Mouse (Mus musculus) embryonic facial prominence, embryonic 11.5 days (tissue): ENCODE results near the gene Spdye4a. TPM values are rescaled to one million over a fixed set of nuclear protein-coding genes. Genes with fewer than 3 reads are reported as not detected.

Experiments used
- ATAC-seq: fragments of 200-750 bp; cut with Nextera tagmentation; replicated peaks from 2 replicates; pipeline ENCODE4 v1.8.0; 2017; ENCODE audit warnings: low read depth; ENCODE audit not compliant: insufficient number of reproducible peaks, low FRiP score, low TSS enrichment
- DNase-seq: peaks from one replicate; pipeline ENCODE4 v3.0.0-alpha.2; 2015; ENCODE audit warnings: low spot score
- H3K27ac ChIP-seq: fragments of 300-500 bp; sonication (generic); replicated peaks from 2 replicates; pipeline ENCODE4 v1.5.1; 2014; ENCODE audit warnings: mild to moderate bottlenecking, low read depth, low read length, control low read depth
- H3K27me3 ChIP-seq: fragments of 300-500 bp; sonication (generic); 2 replicates; pipeline ENCODE4 v1.6.1; 2014; ENCODE audit warnings: mild to moderate bottlenecking, low read length, moderate library complexity, mixed read lengths; ENCODE audit not compliant: control insufficient read depth, insufficient read depth
- H3K36me3 ChIP-seq: fragments of 300-500 bp; sonication (generic); replicated peaks from 2 replicates; pipeline ENCODE4 v1.6.1; 2014; ENCODE audit warnings: low read depth, mild to moderate bottlenecking, low read length, moderate library complexity, mixed read lengths; ENCODE audit not compliant: control insufficient read depth, insufficient read depth
- H3K4me1 ChIP-seq: fragments of 300-500 bp; sonication (generic); 2 replicates; pipeline ENCODE4 v1.6.1; 2014; ENCODE audit warnings: low read length, mixed read lengths; ENCODE audit not compliant: control insufficient read depth, insufficient read depth
- H3K4me2 ChIP-seq: fragments of 300-500 bp; sonication (generic); 2 replicates; pipeline ENCODE4 v1.6.1; 2014; ENCODE audit warnings: low read depth, mild to moderate bottlenecking, control low read depth, low read length, moderate library complexity
- H3K4me3 ChIP-seq: fragments of 300-500 bp; sonication (generic); 2 replicates; pipeline ENCODE4 v1.5.1; 2014; ENCODE audit warnings: low read depth, low read length, control low read depth
- H3K9ac ChIP-seq: fragments of 300-500 bp; sonication (generic); replicated peaks from 2 replicates; pipeline ENCODE4 v1.6.1; 2014; ENCODE audit warnings: mild to moderate bottlenecking, control low read depth, low read length
- H3K9me3 ChIP-seq: fragments of 300-500 bp; sonication (generic); replicated peaks from 2 replicates; pipeline ENCODE4 v1.6.1; 2016; ENCODE audit warnings: mild to moderate bottlenecking, low read length, inconsistent platforms, mixed read lengths; ENCODE audit not compliant: control insufficient read depth
- WGBS: fragments of 180-500 bp; shearing (Covaris S2); extraction: QIAGEN DNeasy Blood & Tissue Kit; methylation state at CpG from one replicate; pipeline ENCODE4 v1.1.7; 2014; 5-methylcytosine and 5-hydroxymethylcytosine counted together
- polyA plus RNA-seq: library from polyadenylated mRNA; unstranded; fragments of >200 nt; fragmentation: Nextera tagmentation; extraction: Ambion mirVana; gene quantifications from 2 replicates; pipeline ENCODE4 v1.2.1, GENCODE M21; 2014

Spdye4a gene
- polyA plus RNA-seq, 1 experiment from 2014 or later, result not detected

DNA sequence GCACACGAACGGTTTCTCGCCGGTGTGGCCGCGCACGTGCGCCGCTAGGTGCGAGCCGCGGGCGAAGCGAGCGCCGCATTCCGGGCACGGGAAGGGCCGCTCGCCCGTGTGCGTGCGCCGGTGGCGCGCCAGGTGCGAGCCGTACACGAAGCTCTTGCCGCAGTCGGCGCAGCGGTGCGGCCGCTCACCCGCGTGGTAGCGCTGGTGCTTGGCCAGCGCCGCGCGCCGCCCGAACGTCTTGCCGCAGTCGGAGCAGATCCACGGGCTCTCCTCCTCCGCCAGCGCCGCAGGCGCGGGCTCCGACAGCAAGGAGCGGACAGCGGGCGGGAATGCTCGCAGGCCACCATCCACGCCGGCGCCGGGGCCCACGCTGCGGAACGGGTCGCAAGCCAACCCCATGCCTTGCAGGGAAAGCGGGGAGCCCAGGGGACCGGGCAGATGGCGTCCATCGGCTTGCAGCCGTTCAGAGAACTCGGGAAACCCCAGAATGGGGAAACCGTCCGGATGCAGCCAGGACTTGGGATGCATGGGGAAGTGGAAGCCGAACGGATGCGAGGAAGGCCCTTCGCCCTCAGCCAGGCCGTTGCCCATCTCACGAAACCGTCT is 27.3 kb upstream of the Spdye4a start:
- no peak for ATAC-seq

DNA sequence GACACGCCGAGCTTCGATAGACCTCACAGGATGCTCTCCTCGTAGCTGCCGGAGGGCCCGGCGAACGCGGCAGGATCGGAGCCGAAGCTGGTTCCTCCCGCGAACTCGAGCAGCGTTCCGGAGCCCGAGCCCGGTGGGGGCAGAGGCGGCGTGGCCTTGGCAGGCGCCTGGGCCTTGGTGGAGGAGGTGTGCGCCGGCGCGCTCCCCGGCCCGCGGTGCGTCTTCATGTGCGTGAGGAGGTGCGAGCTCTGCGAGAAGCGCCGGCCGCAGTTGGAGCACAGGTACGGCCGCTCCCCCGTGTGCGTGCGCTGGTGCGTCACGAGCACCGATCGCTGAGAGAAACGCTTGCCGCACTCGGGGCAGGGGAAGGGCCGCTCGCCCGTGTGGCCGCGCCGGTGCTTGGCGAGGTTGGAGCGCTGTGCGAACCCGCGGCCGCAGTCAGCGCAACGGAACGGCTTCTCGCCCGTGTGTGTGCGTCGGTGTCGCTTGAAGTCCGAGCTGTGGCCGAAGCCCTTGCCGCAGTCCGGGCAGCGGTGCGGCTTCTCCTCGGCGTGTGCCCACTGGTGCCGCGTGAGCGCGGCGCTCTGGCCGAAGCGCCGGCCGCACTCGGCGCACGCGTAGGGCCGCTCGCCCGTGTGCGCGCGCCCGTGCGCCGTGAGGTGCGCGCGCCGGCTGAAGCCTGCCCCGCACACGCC is 26.6 kb upstream of the Spdye4a start:
- ATAC-seq (no peak), DNase-seq (peak; percentile 29)
- Histone ChIP-seq H3K27me3 (peaks cover 68% of the 10 kb centered on the region), H3K4me3 (peak overlapping the region; percentile 38), H3K9me3 (no peaks in the 10 kb centered on the region), H3K9ac (peak overlapping the region; percentile 39), H3K4me2 (peak overlapping the region; percentile 89), H3K4me1 (peaks cover 5% of the 10 kb centered on the region; the same call in 1 of the 2 replicates), H3K27ac (no peak overlapping the region), H3K36me3 (no peaks in the 10 kb centered on the region)
- 3% methylated on average over 91 of the region's 103 CpGs for WGBS

More for the DNA sequence above, 27.3 kb upstream of the Spdye4a start:
- no peaks in the 10 kb centered on the region for H3K36me3 ChIP-seq
- no peak overlapping the region for H3K27ac ChIP-seq
- H3K4me3 ChIP-seq, result peak overlapping the region; percentile 38
- WGBS, result 3% methylated on average over 77 of the region's 81 CpGs
- H3K4me2 ChIP-seq, result peak overlapping the region; percentile 89
- peak; percentile 34 for DNase-seq
- H3K27me3 ChIP-seq, result peaks cover 68% of the 10 kb centered on the region
- peak overlapping the region; percentile 39 for H3K9ac ChIP-seq
- no peaks in the 10 kb centered on the region for H3K9me3 ChIP-seq
- H3K4me1 ChIP-seq, result peaks cover 5% of the 10 kb centered on the region; the same call in 1 of the 2 replicates

DNA sequence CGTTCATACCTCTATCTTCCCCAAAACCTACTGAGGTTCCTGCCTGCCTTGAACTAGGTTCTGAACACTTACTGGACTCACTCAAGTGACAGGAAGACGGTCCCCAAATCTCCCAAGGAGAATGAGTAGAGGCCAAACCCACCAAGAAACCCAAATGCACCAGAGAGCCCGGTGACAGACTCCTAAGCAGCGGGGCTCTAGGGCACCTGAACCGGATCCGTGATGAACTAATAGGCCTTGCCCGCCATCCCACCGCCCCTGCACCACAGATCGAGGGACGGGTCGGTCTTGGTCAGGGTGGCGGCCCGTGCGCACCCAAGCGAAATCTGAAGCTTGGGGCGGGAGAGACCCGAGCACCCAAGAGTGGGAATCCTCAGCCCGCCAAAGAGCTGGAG is 26.1 kb upstream of the Spdye4a start:
- Histone ChIP-seq H3K36me3 (no peaks in the 10 kb centered on the region), H3K9me3 (no peaks in the 10 kb centered on the region), H3K4me2 (peak overlapping the region; percentile 89), H3K27ac (no peak overlapping the region), H3K4me3 (peak overlapping the region; percentile 38; the same call in 1 of the 2 replicates), H3K9ac (no peak overlapping the region), H3K27me3 (peaks cover 68% of the 10 kb centered on the region), H3K4me1 (peaks cover 5% of the 10 kb centered on the region; the same call in 1 of the 2 replicates)
- no peak for ATAC-seq
- no peak for DNase-seq
- WGBS, result 10% methylated on average over 18 of the region's 18 CpGs

DNA sequence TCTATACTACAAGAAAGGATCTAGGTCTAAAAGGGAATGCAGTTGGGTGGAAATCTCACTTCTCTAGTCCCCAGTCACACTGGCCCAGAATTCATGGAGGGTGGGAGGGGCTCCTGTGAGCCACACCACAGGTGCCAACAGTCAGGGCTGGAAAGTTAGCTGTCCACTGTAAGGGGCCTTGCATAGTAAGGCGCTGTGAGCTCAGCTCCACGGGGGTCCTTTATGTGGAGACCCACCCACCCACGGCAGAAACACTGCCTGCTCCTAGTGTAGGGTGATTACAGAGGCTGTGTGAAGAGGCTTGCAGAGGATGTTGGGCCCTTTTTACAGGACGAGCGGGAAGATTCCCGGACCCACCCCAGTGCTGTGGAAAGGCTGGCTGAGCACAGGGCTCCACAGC is 25.3 kb upstream of the Spdye4a start:
- H3K36me3 ChIP-seq, result no peaks in the 10 kb centered on the region
- peaks cover 60% of the 10 kb centered on the region for H3K27me3 ChIP-seq
- no peaks in the 10 kb centered on the region for H3K9me3 ChIP-seq
- no peak overlapping the region for H3K9ac ChIP-seq
- H3K4me2 ChIP-seq, result no peak overlapping the region
- DNase-seq, result no peak
- no peak overlapping the region for H3K4me3 ChIP-seq
- 37% methylated on average over 6 of the region's 6 CpGs for WGBS
- no peak for ATAC-seq
- H3K4me1 ChIP-seq, result peaks cover 5% of the 10 kb centered on the region; the same call in 1 of the 2 replicates
- no peak overlapping the region for H3K27ac ChIP-seq

DNA sequence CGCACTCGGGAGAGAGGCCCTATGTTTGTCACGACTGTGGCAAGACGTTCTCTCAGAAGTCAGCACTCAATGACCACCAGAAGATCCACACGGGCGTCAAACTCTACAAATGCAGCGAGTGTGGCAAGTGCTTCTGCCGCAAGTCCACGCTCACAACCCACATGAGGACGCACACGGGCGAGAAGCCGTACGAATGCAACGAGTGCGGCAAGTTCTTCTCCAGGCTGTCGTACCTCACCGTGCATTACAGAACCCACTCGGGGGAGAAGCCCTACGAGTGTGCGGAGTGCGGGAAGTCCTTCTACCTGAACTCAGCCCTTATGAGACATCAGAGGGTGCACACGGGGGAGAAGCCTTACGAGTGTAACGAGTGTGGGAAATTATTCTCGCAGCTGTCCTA is 18.2 kb upstream of the Spdye4a start:
- Histone ChIP-seq H3K9me3 (no peaks in the 10 kb centered on the region), H3K36me3 (peaks cover 31% of the 10 kb centered on the region), H3K4me1 (no peaks in the 10 kb centered on the region), H3K27me3 (no peaks in the 10 kb centered on the region), H3K4me3 (no peak overlapping the region), H3K9ac (no peak overlapping the region), H3K27ac (no peak overlapping the region), H3K4me2 (no peak overlapping the region)
- no peak for DNase-seq
- no peak for ATAC-seq
- WGBS, result 96% methylated on average over 26 of the region's 26 CpGs

DNA sequence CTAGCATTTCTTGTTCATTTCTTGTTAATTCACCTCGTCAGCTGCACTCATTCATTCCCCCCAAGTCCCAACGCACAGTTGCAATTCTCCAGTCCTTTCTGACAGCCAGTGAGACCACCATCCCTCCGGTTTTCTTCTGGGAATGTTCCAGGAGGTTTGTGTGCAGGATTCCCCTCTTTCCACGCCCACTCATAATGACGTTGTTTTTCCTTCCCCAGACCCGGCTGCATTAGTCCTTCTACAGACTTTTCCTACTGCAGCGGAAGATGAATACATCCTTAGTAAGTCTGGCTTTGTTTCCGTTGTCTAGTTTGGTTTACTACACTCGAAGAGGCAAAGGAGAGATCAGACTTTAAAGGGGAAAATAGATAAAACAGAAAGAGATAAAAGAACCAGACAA is 9.3 kb upstream of the Spdye4a start:
- DNase-seq (no peak), ATAC-seq (no peak)
- peaks cover 4% of the 10 kb centered on the region for H3K36me3 ChIP-seq
- no peaks in the 10 kb centered on the region for H3K9me3 ChIP-seq
- peak overlapping the region; percentile 97; the same call in 1 of the 2 replicates for H3K9ac ChIP-seq
- H3K4me1 ChIP-seq, result peaks cover 3% of the 10 kb centered on the region; the same call in 1 of the 2 replicates
- H3K4me3 ChIP-seq, result peak overlapping the region; percentile 85
- H3K4me2 ChIP-seq, result peak overlapping the region; percentile 78
- 42% methylated on average over 9 of the region's 9 CpGs for WGBS
- no peaks in the 10 kb centered on the region for H3K27me3 ChIP-seq
- no peak overlapping the region for H3K27ac ChIP-seq

DNA sequence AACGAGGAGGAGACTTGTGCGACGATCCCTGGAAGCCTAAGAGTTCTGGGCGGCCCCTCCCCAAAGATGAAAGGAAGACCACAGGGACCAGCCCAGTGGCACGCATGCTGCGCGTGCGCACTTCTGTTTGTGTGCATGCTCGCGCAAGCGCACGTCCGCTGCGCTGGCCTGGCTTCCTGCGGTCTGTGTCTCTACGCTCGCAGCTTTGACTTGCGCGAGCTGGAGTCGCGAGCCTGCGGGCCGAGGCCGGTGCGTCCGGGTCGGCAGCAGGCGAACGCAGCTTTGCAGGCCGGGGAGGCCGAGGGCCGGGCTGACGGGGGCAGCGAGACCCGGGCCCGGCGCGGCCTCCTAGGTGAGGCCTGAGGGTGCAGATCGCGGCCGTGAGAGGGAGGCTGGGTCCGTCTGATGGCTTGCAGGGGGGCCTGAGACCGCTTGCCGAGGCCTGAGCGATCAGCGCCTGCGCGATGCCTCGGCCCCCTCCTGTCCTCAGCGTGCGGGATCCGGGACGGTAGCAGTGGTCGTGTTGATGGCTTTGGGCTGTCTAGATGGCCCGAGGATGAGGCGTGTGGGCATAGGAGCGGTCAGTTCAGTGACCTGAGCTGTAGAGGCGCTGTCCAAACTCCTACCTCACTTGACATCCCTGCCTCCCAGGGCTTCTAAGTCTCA is 8.5 kb upstream of the Spdye4a start, which contains the start of gene Zfp12:
Gene Zfp12 (plus strand): TSS at position 136 of the 666 bp plus-strand sequence.
- peak; percentile 99 for DNase-seq
- no peaks in the 10 kb centered on the region for H3K9me3 ChIP-seq
- under 1% methylated on average over 58 of the region's 58 CpGs for WGBS
- ATAC-seq, result peak; percentile 97
- H3K4me2 ChIP-seq, result peak within 1 kb of the TSS; percentile 78
- H3K9ac ChIP-seq, result peak within 1 kb of the TSS; percentile 97
- H3K27me3 ChIP-seq, result no peaks in the 10 kb centered on the region
- H3K27ac ChIP-seq, result peak within 1 kb of the TSS; percentile 94
- peaks cover 1% of the 10 kb centered on the region; the same call in 1 of the 2 replicates for H3K36me3 ChIP-seq
- H3K4me1 ChIP-seq, result peaks cover 3% of the 10 kb centered on the region; the same call in 1 of the 2 replicates
- H3K4me3 ChIP-seq, result peak within 1 kb of the TSS; percentile 85
